Mouse (Mus musculus) megakaryocyte, adult 5-6 weeks (primary cell): ENCODE results near the gene Cfi. TPM values are rescaled to one million over a fixed set of nuclear protein-coding genes. Genes with fewer than 3 reads are reported as not detected.

Source experiments
- ATAC-seq: 2 replicates; pipeline ENCODE4 v1.8.0; 2016; ENCODE audit warnings: mild to moderate bottlenecking, inconsistent platforms; ENCODE audit not compliant: poor library complexity, severe bottlenecking
- total RNA-seq, 2 experiments: library from RNA; stranded (forward) in 1 of 2; stranded (reverse) in 1 of 2; fragments of 153-499, 151-499 nt in 1 of 2; fragments of 221-1000, 200-1000 nt in 1 of 2; gene quantifications; 2 replicates each; pipeline versions ENCODE4 v1.2.3 to v1.2.4; 2015 to 2017

Cfi gene
- not detected in 2 replicates for total RNA-seq (2015)
- not detected in 2 replicates for total RNA-seq (2017)

DNA sequence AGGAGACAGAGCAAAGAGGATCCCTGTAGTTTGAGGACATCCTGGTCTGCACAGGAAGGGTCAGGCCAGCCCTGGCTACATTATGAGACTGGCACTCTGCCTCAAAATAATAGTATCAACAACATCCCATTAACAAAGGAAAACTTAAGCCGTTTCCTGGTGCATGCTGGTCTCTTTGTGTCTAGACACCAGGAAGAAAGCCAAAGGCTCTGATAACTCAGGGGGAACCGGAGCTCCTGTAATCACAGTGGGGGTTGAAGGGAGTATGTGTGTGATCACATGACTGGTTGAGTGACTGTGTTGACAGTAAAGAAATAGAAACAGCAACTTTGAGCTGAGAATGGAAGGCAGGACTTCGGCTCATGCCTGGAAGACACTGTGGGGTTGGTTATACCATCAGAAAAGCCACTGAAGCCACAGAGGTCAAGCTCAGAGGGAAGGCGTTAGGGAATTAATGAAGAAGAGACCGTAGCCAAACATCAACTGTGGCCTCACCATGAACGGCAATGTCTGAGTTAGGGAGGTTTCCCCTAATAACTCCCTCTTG lies at the start of gene Cfi:
TSS of gene Cfi (plus strand) at position 497 of the 547 bp plus-strand sequence.
- no peak for ATAC-seq

DNA sequence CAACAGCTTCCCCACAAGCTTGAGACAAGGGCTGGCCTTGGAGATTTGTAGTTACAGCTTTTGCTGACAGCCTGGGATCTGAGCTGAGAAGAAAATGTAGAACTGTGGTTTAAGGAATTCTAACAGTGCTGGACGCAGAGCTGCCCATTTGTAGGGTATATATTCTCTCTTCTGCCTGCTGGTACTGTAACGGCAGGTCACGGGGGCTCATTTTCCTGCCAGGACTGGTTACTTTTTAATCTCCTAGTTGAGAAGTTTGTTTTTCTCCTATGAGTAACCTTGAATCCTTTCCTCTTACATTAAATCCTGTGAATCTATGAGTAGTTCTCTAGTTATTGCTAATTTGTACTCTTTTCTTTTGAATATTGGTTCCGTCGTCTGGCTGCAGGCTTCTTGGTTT lies 41.9 kb upstream of the Cfi start:
- ATAC-seq: no peak

DNA sequence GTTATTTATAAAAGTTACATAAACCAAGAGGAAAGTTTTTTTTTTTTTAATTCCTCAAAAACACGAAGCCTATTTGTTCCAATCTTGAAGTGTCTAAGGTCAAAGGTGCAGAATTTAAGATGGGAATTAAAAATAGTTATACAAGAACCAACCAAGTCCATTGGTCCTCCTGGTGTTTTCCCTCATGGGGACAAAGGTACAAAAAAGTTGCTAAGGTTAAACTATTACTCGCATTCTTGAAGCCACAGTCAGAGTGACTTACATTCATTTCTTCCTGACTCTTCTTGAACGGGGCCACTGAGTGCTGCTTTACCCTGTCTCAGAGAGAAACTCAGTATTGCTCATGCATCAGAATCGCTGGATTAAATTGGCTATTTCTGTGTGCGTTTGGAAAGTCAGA lies 38.3 kb upstream of the Cfi start:
- no peak for ATAC-seq

DNA sequence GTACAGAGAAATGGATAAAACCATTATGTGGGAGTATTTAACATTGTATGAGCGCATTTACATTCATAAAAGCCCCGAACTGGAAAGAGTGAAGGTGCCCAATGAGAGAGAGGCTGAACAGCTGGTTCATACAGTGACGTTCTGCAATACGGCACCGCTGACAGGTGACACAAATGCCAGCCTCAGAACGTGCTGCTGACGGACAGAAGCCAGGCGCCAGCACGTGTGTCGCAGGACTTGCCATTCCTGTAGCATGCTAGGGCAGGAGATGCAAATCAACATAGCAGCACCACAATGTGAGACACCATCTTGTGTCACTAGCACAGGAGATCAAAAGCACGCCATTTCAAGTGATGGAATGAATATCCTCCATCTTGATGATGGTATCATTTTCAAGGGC lies 37.1 kb upstream of the Cfi start:
- no peak for ATAC-seq

DNA sequence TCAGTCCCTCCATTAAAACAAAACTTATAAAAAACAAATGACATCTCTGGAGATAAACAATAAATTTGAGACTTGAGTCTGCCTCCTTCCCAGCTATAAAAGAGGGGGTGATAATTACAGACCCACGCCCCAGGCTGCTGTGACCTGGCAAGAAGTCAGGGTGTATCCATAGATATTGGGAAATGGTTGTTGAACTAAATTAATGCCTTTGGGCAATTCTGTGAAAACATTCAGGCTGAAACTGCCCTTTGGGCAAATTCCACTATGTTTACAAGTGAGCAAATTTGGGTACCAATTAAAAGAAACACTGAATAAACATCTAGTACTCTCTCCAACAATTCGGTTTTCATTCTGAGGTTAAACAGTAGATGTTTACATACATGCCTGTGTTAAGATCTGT lies 36.7 kb upstream of the Cfi start:
- no peak for ATAC-seq

DNA sequence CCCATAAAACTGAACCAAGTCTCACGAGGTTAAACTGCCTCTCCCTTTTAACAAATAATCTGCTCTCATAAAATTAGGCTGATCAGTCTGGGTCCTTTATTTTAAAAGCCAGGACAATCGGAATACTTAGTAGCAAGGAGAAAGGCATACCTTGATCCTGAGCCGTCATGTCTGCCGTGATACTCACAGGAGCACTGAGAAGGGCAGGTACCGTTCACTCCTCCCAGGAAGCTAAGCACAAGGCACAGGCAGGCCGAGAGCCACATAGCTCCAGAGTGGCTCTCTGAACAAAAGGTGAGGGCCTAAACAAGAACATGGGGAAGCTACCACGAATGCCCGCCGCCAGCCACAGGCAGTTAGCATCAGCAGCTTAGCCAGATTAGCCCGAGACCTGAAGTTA lies 31.9 kb upstream of the Cfi start, which contains the start of gene Lrit3:
TSS of gene Lrit3 (minus strand) at position 266 of the 400 bp plus-strand sequence.
- no peak for ATAC-seq

DNA sequence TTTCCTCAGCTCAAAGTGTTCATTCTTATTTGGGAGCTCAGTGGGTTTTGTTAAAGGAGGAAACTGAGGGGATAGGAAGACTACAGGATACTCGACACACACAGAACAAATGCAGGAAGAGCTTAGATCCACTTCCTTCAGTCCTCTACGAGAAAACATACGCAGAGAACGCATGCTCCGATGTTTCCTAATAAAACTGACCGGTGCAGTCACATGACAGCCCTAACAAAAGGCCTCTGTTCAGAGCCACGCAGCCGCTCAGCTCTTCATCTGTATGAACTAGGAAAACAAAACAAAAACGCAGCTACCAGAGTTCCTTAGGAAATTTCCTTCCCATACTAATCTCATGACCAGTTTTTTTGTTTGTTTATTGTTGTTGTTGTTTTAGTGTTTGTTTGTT lies 14.8 kb upstream of the Cfi start:
- ATAC-seq: no peak

DNA sequence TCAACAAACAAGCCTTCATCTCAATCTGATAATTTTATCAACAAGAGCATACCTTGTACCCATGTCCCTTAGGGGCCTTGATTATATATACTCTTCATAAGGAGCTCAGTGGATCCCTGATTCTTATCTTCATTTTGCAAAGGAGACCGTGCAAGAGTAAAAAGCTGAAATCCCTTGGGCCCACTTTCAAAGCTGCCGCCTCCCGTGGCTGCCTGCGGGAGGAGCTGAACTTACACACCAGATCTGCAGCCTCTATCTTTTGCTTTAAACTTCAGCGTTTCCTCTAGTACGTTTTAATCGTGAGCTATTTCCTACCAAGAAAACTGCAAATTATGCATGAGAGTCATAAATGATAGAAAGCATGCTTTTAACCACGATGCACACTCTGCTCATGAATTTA lies 13.9 kb upstream of the Cfi start:
- no peak for ATAC-seq

DNA sequence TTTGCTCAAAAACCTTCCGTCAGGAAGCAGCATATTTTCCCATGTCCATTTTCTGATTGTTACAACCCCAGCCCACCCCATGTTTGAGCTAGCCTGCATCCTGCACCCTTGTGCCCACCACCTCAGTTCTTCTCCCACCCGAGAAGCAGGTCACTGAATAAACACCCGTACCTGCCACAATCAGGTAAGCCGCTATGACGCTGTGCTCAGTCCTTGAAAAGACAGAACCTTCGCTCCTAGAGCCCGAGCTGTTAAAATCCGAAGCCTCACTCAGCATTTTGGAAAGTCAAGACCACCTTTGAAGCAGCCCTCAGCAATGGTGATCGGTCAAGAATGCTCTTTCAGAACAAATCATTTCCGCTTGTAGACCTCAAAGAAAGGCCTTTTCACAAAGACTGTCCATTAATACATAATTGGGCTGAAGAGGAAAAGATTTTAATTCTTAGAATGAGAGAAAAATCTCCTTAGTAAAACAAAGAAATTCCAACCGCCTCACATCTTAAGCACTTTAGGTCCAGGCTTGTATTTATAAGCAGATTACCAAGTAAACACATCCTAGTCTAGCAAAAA lies 13.4 kb upstream of the Cfi start, which contains the start of gene Rrh:
TSS of gene Rrh (minus strand) at position 382 of the 570 bp plus-strand sequence.
- no peak for ATAC-seq

DNA sequence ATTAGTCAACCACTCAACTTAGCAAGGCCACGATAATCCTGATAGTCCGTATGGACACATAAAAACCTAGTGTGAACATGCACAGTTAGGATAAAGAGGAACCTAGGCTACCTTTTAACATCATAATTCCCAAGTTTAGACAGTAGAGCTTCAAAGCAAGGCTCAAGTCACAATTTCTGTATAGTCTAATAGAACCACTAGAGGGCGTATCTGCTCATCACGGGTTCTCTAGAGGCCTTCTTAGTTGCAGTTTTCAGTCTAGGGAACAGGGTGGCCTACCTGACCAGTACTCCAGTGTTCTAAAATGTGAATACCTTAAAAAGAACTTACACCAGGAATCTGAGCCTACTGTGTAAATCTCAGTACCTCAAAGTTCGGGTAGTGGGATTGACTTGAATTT lies 12.4 kb upstream of the Cfi start:
- peak; percentile 82 for ATAC-seq

DNA sequence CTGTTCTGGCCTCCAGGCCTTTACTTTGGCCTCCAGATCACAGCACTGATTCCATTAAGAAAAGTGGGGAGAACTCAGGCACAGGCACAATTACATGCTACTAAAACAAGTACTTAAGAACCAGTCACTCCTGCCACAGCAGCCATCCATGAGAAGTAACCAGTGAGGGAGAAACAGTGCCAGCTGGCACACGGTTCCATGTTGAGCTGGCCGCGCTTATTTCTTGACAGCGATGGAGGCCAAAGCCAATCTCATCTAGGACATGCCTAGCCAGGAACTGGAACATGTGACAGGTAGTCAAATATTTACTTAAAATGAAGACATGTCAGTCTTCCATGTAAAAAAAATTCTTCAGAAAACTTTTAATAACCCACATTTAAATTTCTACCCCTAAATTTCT lies 11.5 kb upstream of the Cfi start:
- ATAC-seq: no peak

DNA sequence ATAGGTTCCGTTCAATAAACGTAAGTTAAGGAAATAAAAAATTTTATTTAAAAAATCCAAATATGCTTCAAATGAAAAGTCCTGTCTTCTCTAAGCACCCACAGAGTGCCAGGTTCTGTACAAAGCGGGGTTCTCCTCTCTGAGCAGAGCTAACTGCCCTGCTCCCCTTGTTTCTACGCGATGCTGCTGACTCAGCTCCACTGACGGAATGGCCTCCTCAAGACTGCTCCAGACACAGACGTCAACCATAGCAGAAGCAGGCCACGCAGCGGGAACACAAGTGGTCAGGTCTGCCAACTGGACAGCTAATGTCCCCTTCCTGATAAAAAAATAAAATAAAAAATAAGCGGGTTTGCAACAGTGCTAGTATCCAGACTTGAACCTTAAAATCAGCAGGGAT lies 10.8 kb upstream of the Cfi start:
- no peak for ATAC-seq

DNA sequence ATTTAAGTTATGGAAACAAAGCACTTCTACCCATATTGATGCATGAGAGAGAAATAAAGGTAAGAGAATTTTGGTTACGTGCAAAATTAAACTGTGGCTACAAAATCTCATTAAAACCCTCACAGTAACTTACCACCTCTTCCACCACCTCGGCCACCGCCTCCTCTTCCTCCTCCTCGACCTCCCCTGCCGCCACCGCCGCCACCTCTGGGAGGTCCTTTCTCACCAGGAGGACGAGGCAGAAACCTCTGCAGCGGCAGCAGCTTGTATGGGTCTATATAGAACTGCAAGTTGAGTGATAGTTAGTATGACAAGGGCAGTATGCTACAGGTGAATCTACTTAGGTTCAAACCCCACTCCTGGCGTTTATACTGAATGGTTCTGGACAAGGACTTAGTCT lies 9.0 kb upstream of the Cfi start:
- ATAC-seq: no peak

DNA sequence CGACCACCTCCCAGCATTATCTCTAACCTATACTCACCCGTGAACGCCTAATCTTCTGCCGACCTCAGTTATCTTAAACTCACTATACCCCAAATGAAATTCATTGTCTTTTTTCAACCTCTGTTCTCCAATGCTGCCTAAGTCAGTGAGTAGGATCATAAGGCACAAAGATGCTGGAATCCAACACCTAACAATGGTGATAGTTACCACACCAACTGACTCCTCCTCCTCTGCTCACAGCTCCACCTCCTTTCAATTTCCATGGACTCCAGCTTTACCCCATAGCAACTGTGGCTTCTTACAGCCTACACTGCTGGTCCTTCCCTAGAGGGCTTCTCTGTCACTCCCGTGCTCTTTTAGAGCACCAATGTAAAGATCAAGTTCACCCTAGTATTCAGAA lies 8.0 kb upstream of the Cfi start:
- ATAC-seq: no peak

DNA sequence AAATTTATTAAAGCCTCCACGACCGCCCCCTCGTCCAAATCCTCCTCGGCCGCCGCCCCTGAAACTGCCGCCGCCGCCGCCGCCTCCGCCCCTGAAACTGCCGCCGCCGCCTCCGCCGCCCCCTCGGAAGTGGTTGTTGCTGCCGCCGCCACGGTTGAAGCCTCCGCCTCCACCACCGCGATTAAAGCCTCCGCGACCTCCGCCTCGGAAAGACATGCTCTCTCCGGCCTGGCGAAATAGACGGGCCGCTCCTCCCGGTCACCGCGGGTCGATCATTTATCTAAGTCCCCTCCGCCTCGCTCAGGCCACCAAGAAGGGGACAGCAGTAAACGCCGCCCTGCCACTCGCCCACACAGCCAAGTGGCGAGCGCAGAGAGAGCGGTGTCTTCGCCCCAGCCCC lies 5.1 kb upstream of the Cfi start:
- peak; percentile 13; the same call in 1 of the 2 replicates for ATAC-seq

DNA sequence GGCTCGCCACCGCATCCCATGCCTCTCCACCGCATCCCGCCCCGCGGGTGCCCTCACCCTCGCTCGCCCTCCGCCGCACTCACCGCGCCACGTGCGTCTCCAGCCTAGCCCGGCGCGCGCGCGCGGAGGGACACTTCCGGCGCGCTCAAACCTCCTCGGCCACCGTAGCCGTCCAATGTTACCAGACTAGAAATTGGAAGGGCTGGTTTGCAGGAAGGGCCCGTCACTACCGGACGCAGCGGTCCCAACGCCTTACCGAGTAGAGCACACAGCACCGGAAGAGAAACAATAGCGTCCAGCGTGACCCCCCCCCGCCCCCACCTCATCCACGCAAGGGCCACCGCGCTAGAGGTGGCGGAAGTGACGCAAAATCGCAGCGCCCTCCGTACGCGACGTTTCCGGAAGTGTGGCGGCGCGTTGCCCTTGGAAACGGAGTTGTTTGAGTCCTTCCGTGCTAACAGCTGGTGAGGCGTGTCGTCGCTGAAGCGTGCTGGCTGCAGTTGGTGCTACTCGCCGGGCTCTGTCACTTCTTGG lies 4.6 kb upstream of the Cfi start, which contains the start of gene Gar1:
TSS of gene Gar1 (minus strand) at position 362 of the 534 bp plus-strand sequence.
- peak; percentile 96 for ATAC-seq

DNA sequence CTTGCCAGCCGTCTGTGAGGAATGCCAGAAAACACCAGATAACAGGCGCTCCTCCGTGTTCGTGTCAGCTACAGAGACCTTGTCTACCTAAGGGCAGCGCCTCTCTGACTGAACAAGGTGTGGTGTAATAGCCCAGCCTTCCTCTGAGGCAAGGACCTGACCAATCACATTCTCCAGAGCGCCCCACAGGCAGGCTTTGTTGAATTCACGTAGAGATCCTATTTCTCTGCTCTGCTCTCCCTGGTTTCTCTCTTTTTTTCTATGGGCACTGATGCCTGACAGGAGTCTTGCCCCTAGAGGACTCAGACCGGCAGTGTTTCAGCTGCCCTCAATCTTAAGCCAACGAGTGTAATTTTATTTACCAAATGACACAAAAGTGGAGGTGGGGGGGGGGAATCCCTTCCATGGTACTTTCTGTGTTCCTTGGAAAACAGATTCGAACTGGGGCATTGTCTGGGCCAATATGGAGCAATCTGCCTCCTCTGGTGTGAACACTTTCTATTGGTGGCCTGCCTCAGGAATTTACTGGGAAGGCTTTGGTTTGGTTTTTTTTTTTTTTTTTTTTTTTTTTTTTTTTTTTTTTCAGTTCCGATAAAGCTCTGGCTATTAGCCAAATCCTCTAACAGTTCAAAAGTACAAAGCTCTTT lies 490 bp downstream of the Cfi start:
- no peak for ATAC-seq

DNA sequence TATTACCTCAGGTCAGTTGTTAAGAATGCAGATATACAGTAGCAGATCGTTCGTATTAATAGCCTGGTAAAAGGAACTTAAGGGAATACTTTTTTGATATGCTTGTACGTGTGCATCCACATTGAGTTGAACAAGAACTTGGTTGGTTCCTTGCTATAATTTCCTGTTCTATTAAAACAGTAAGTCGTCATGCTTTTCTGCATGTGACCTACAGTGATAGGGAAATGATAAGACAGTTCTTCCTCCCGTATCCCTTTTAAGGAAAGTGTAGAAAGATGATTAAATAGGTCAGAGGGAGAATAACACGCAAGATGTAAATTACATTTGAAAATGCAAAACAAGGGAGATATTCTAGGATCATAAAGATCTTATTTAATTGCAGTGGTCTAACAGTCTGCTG lies 1.3 kb downstream of the Cfi start:
- ATAC-seq: no peak

DNA sequence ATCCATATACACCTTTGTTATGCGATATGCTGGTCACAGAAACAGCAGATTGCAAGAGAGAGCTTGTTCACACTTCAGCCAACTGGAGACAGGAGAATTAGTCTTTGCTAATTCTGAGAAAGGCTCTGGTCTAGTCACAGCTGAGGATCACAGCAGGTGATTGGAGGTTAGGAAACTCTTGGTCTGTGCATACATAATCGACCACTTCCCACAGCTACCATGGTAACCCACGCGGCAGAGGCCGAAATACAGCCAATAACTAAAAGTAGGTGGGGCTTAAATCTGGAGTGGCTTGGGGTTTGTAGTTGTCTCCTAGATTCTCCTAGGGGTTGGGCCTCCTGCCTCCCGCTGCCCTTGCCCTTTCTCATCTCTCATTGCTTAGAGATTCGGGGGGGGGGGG lies 2.3 kb downstream of the Cfi start:
- ATAC-seq: no peak

DNA sequence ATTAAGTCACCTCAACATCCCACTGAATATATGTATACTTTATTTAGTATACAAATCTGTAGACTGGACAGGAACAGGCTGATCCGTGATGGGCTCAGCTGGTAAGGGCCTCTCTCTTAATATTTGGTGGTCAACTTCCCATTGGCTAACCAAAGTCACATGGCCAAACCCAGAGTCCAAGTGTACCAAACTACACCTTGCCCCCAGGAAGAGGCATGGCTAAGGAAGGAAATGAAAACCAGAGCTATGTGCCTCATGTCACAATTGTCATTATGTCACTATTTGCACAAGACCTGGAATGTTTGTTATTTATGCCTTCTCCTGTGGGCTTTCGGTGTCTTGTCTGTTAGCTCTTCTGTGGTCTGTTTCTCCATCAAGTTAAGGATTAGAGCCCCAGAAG lies 10.2 kb downstream of the Cfi start:
- ATAC-seq: no peak

DNA sequence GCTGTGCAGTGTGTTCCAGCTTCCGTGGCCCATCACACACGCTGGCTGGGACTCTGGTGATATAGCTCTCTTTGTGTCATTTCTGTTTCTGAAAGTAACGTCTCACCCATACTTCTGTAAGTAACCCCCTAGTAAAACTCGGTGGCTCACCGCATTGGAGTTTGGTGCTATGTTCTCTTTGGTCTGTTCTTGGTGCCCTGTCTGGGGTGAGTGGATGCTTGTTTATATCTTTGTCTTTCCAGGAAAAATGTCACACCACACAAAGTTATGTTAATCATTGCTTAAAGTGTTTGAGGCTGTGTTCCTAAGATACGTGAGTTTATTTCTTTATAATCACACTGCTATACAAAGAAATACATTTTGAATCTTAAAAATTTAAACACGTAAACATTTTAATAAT lies 11.2 kb downstream of the Cfi start:
- no peak for ATAC-seq

DNA sequence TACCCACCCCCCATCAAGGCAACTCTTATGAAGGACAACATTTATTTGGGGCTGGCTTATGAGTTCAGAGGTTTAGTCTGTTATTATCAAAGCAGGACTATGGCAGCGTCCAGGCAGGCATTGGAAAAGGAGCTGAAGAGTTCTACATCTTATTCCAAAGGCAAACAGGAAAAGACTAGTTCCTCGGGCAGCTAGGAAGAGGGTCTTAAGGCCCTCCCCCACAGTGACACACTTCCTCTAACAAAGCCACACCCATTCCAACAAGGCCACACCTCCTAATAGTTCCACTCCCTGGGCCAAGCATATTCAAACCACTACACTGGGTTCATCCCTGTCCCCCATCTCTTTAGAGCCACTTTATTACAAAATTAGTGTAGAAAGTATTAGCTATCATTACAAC lies 26.9 kb downstream of the Cfi start:
- no peak for ATAC-seq
